Mouse (Mus musculus) heart, postnatal 14 days (tissue): Measurements from ENCODE around the gene Nxpe2. TPM values are rescaled to one million over a fixed set of nuclear protein-coding genes. Genes with fewer than 3 reads are reported as not detected.

Experiments used
- DNase-seq, 2 experiments: peaks; one replicate each; pipeline ENCODE4 v3.0.0; 2021 to 2022
- intact Hi-C: fragments of 180-260 bp; cut with DNase I; formaldehyde crosslinking; loops from one replicate; pipeline ENCODE4 v1.15.1; 2025
- total RNA-seq, 2 experiments: library from RNA; stranded (reverse); gene quantifications; 2 replicates each; pipeline ENCODE4 v1.2.3; 2021

Nxpe2 gene
- total RNA-seq, 2 experiments from 2014 or later = 2.3 to 2.5 TPM

GRCm38 (mm10) chr9:48311241-48311640, 42.0 kb downstream of the Nxpe2 start:
- DNase-seq = no peak
- intact Hi-C loops = no loop called here

- peak; percentile 17 to 41 for DNase-seq
- intact Hi-C loops = loop anchor here (1.0 to 2.0 kb wide), 2 partner anchors 37 to 52 kb away; no protein-coding TSS in a partner anchor
Observed at GRCm38 (mm10) chr9:48303564-48303963, 49.7 kb downstream of the Nxpe2 start.

- no peak for DNase-seq
- intact Hi-C loops = no loop called here
Observed at GRCm38 (mm10) chr9:48298983-48299382, 54.3 kb downstream of the Nxpe2 start.

GRCm38 (mm10) chr9:48294754-48295153, 58.5 kb downstream of the Nxpe2 start:
- no peak for DNase-seq
- intact Hi-C loops = no loop called here

- DNase-seq = no peak
- intact Hi-C loops = no loop called here
Observed at GRCm38 (mm10) chr9:48290281-48290680, 63.0 kb downstream of the Nxpe2 start.

- intact Hi-C loops = no loop called here
- no peak for DNase-seq
Observed at GRCm38 (mm10) chr9:48284221-48284620, 69.0 kb downstream of the Nxpe2 start.

GRCm38 (mm10) chr9:48276831-48277230, 76.4 kb downstream of the Nxpe2 start:
- no peak for DNase-seq
- intact Hi-C loops = no loop called here

Other genes starting within 250 kb of the Nxpe2 start
- 10 to 100 TPM; 12.1 to 13.1 TPM for gene Nxpe4, start 191.4 kb downstream of the Nxpe2 start, total RNA-seq
- gene Rexo2, start 127.2 kb upstream of the Nxpe2 start, total RNA-seq = 10 to 100 TPM; 57.4 to 62.1 TPM
- 10 to 100 TPM; 26.8 to 29.6 TPM for gene Rbm7, start 141.8 kb upstream of the Nxpe2 start, total RNA-seq
- gene Gm5617, start 142.0 kb upstream of the Nxpe2 start, total RNA-seq = 10 to 100 TPM; 18.5 to 23.1 TPM